Mouse (Mus musculus) embryonic fibroblast, embryonic 13.5 days (primary cell): Measurements from ENCODE around the gene Parn.

Experiments
- CTCF ChIP-seq: IDR thresholded peaks from 2 replicates; pipeline ENCODE4 v1.5.1; 2011; ENCODE audit warnings: mild to moderate bottlenecking, control low read depth, low read length, moderate library complexity, borderline replicate concordance; ENCODE audit not compliant: insufficient read depth
- POLR2A ChIP-seq: IDR thresholded peaks from 2 replicates; pipeline ENCODE4 v1.6.1; 2011; ENCODE audit warnings: low read depth, mild to moderate bottlenecking, control low read depth, low read length, moderate library complexity

DNA sequence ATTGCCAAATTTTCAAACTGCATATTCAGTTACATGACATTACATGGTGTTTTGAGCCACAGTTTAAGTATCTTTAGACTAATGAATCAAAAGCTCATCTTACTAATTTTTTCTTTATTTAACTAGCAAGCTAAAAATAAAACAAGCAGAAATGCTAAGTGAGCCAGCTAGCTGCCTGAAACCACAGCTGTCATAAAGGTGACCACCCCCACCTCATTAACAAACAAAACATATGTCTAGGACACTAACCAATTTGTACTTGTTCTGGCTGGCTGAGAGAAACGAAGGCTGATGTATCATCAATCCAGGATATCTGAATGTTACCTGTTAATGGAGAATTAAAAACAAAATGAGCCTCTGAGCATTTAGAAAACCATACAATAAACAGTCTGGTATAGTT, 65.2 kb downstream of the Parn start:
- TF ChIP-seq POLR2A, result no peak
- TF ChIP-seq CTCF, result no peak
